Mouse (Mus musculus) heart, adult 18-20 months (tissue): ENCODE measurements around the gene Gm17545. TPM values are rescaled to one million over a fixed set of nuclear protein-coding genes. Genes with fewer than 3 reads are reported as not detected.
A peak's percentile ranks its signal among the peaks of the same experiment; 100 is the strongest.
"Not testable (repeated sequence)": the region's sequence is repeated elsewhere in the genome, so short reads cannot be mapped to it uniquely, and the experiment has no call there.

Experiments used
- DNase-seq, 2 experiments: peaks; one replicate each; pipeline ENCODE4 v3.0.0; 2021 to 2022; ENCODE audit warnings: mixed read lengths in 1 of 2
- long read RNA-seq, 2 experiments: library from polyadenylated mRNA; stranded (forward); transcript quantifications; one replicate each; pipeline ENCODE4 v2.0.0; 2021
- total RNA-seq, 2 experiments: library from RNA; stranded (reverse); gene quantifications; 2 replicates each; pipeline ENCODE4 v1.2.3; 2021

Gene Gm17545
- not detected for total RNA-seq
- long read RNA-seq, experiment 1, result 0 reads
- long read RNA-seq, experiment 2, result 0 reads

DNA sequence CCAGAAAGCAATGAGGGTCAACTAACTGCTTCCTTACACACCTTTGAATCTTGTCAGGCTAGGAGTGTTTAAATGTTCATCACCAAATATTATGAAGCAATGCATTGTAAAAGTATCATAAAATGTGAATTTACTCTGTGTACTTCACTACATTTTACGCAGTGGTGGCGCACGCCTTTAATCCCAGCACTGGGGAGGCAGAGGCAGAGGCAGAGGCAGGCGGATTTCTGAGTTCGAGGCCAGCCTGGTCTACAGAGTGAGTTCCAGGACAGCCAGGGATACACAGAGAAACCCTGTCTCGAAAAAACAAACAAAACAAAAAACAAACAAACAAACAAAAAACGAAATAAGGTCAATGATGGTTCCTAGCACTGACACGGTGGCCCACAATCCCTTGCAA, at the start of gene Gm17545:
Gene Gm17545 (plus strand): TSS at position 301 of the 400 bp plus-strand sequence.
- not testable (repeated sequence) for DNase-seq

DNA sequence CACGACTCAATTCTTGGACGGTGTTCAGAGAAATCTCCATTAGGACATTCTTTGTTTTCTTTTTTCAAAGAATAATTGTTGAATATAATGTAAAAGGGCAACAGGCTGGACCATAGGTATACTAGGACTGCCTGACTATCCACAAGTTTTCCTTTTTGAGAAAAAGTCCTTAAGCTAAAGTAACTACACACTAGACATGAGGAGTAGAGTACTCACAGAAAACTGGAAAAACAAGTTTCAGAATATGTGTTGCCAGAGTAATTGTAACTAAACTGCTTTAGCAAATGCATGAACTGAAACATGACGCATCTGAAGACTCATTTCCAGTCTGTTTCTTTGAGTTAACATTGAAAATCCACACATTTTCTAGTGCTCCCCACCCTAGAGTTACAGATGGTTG, 48.7 kb upstream of the Gm17545 start:
- no peak for DNase-seq

DNA sequence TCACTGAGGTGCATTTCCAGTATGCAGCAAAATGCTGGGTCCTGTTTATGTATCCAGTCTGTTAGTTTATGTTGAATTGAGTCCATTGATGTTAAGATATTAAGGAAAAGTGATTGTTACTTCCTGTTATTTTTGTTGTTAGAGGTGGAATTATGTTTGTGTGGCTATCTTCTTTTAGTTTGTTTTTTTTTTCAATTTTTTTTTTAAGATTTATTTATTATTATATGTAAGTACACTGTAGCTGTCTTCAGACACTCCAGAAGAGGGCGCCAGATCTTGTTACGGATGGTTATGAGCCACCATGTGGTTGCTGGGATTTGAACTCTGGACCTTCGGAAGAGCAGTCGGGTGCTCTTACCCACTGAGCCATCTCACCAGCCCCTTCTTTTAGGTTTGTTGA, 46.5 kb upstream of the Gm17545 start:
- DNase-seq, result not testable (repeated sequence)

DNA sequence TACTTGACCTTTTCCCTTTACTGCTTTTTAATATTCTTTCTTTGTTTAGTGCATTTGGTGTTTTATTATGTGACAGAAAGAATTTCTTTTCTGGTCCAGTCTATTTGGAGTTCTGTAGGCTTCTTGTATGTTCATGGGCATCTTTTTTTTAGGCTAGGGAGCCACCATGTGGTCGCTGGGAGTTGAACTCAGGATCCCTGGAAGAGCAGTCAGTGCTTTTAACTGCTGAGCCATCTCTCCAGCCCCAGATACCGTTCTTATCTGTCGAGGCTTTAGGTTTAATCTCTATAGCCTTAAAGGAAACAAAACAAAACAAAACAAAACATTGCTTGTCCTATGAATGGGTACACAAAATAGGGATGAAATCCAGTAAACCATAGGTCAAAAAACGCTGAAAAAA, 45.7 kb upstream of the Gm17545 start:
- DNase-seq, result peak in 1 of 2 experiments; percentile 16

DNA sequence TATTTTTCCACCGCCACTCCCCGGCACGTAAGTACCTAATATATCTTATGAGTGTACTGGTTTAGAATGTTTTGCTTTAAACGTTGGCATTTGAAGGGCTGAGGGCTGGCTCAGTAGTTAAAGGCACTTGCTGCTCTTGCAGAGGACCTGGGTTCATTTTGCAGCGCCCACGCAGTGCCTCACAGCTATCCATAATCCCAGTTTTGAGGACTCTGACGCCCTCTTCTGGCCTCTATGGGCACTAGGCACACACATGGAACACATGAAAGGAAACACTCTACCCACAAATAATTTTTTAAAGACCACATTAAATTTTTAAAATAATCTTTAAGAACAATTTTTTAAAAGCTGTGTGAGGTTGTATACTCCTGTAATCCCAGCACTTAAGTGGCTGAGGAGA, 44.6 kb upstream of the Gm17545 start:
- DNase-seq, result no peak

DNA sequence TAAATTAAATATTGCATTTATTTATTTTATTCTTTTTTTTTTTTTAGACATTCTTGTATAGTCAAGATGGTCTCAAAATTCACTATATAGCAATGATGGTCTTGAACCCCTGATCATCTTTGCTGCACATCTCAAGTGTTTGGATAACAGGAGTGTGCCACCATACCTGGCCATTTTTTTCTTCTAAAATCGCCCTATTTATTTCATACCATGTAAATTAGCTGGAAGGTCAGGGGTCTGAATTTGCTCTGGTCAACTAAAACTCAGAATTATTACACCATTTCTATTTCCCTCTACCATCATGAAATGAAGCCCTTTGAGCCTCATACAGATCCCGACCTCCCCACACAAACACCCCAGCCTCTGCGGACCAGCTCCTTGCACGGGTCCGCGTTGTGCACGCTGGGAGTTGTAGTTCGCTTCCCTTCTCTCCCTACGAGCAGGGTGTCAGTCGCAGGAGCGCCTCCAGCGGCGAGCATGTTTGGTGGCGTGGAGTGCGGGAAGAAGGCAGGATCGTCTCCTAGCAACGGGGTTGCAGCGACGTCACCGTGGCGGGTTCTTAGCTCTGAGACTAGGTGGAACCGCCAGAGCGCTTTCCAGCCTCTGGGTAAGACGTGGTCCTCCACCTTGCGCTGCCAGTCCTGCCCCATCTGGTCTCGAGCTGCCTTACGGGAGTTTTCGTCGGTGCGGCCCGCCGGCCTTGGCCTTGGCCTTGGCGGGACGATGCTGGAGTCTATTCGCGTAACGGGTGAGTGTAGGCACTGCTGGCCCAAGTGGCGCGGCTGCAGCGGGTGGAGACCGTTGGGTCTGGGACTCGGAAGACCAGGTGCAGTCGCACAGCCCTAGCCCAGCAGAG, 42.9 kb upstream of the Gm17545 start, which contains the start of gene 9530077C05Rik:
Gene 9530077C05Rik (plus strand): TSS at position 512 of the 856 bp plus-strand sequence.
- DNase-seq, result peak; percentile 97 to 98

DNA sequence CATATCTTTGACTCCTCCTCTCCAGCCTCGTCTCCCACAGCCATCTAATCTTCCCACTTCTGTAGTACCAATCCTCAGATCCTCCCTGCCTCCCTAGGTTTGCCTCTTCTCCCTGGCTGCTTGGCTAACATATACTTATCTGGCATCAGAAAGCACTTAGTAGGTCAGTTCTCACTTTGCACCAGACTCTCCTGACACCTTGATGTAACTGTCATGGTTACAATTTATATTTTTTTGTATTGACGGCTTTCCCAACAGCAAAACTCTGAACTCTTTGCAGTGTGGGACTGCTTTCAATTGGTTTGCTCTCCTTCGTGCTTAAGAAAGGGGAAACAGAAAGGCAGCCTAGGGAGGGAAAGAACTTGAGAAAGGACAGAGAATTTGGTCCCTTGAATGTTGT, 37.9 kb upstream of the Gm17545 start:
- DNase-seq, result no peak

DNA sequence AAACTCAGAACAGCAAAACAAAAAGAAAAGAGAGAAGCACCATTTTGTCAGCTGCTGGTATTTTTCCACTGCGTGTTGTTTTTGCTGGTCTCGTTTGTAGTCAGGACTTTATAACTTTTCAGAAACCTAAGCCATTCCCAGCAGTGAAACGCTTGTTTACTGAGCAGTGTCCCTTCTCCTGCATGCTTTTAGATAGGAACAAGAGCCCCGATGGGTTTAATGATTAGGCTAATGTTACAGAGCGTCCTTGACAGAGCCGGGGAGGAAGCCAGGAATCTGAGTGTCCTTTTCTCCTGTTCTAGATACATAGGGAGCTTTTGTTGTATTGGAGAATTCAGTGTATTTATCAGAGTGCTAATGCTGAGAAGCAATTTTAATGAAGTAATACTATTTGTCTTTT, 36.5 kb upstream of the Gm17545 start:
- DNase-seq, result no peak

DNA sequence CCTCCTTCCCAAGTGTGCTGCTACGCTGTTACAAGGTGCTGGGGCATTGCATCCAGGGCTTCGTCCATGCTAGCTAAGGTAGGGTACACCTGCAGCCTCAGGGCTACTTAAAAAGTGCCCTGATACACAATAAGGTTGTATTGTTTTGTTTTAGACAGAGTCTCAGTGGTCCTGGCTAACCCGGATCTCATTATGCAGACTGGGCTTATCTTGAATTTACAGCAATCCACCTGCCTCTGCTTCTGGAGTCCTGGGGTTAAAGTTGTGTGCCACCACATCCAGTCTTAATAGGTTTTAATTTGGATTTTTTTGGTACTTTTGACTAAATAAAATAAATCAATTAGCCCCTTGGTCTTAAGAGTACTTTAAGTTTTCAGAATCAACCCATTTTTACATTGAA, 34.2 kb upstream of the Gm17545 start:
- DNase-seq, result no peak

DNA sequence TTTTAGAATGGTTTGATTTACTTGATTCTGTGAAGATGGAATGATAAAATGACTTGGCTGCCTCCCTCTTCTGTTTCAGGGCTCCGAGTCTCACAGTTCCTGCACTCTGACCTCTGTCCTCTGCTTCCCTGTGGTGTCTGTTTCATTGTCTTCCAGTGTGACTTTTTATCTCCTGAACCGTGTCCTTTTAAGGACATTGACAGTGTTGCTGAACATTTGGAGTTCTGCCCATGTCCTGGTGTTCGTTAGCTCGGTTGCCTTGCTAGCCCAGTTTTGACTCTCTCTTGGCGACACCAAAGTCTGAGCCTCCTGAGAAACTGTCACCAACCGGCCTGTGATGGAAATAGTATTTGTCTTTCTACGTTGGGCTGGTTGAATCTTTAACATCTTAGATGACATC, 33.6 kb upstream of the Gm17545 start:
- peak; percentile 9 to 40 for DNase-seq

DNA sequence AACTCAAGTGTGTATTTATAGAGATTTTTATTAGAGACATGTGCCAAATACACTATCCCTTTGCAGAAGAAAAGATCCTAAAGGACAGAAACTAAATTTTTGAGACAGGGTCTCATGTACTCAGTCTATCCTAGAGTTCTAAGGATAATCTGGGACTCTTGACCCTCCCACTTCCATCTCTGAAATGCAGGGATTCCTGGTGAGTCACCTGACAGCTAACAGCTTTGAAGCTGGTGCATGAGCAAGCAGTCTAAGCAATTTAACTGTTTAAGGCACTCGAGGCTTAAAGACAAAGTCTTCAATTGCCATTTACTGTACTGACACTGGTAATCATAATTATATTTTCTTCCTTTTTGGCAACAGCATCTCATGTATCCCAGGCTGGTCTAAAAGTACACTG, 31.5 kb upstream of the Gm17545 start:
- DNase-seq, result no peak

DNA sequence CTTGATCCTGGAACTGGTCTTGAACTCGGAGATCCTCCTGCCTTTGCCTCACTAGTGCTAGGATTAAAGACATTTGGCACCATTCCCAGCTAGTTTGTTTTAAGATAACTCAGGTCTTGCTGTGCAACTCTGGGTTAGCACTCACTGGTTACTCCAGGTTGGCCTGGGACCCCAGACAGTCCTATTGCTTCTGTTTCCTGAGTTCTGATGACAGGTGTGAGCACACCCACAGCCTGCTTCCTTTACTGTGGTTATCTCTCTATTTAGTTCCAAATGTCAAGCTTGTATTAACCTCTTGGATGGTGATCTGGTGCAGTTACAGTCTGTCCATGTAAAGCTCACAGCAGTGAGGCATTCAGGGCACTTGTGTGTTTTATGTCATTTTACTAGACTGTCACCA, 30.6 kb upstream of the Gm17545 start:
- DNase-seq, result no peak

DNA sequence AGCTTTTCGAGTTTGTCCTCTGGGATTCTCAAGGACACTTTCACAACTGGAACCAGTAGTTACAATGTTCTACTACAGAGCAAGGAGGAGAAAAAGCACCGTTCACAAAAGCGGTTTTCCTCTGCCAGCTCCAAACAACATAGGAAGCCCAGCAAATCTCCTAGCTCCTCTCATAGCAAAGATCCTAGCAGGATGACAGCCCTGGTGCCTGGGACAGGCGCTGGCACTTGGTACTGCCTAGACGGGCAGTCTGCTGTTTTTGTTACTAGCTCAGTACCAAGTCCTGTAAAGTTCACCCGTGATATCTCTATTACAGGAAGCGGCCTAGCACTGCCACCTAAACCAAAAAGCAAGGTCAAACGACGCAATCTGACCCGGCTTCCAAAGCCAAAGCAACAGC, 29.9 kb upstream of the Gm17545 start:
- DNase-seq, result no peak

DNA sequence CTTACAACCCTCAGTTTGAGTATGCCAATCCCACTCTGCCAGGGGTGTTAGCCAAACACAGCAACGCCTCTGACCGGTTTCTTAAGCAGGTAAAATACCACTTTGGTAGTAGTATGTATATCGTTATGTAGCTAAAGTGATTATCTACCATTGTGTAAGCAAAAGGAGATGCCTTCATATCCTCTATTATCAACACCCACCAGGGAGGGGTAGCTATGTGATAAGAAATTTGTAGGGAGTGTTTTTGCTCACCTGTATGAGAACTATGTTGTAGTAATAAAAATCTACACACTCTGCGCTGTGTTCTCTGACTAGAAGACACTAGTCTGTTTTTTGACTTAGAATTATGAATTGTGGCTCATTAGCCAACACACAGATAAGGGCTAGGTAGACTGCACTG, 29.4 kb upstream of the Gm17545 start:
- no peak for DNase-seq

DNA sequence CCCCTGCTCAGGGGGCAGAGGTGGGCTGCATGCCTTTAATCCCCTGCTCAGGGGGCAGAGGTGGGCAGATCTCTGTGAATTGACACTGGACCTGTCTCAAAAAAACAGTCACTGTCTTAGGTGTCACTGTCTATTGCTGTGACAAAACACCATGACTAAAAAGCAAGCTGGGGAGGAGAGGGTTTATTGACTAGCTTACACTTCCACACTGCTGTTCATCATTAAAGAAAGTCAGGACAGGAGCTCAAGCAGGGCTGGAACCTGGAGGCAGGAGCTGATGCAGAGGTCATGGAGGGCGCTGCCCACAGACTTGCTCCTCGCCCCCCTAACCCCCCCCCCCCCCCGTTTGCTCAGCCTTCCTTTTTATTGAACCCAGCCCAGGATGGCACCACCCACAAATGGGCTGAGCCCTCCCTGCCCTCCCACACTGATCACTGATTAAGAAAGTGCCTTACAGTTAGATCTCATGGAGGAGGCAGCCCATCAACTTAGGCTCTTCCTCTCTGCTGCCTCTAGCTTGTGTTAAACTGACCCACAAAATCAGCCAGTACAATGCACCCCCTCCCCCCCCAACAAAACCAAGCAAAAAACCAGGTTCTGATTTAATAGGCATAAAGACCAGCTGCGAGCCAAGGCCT, 25.9 kb upstream of the Gm17545 start:
- DNase-seq, result no peak

DNA sequence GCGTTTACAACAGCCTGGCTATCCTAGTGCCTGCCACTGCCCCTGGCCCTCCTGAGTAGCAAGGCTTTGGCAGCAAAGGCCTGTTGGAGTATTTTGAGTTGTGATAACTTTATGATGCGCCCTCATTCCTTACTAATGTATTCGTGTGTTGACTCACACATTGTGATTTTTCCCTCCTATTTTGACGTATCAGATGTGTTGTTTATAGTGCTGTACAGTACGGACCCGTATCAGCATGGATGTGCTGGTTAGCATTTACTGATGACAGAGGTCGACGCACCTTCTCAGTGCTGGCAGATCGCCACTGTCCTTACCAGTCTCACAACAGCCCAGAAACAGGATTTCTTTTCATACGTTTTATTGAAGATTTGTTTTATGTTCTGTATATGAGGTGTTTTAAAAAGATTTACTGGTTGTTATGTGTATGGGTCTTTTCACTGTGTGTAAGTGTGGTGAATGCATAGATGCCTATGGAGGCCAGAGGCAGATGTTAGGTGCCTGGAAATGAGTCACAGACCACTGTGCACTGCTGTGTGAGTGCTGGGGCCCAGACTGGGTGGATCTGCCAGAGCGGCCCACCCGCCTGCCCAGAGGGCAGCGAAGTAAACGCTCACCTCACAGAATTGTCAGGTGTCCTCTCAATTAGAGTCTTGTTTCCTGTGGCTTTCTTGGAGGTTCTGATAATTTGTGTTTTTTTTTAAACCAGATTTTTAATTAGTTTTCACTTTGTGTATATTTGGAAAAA, 25.3 kb upstream of the Gm17545 start:
- no peak for DNase-seq

DNA sequence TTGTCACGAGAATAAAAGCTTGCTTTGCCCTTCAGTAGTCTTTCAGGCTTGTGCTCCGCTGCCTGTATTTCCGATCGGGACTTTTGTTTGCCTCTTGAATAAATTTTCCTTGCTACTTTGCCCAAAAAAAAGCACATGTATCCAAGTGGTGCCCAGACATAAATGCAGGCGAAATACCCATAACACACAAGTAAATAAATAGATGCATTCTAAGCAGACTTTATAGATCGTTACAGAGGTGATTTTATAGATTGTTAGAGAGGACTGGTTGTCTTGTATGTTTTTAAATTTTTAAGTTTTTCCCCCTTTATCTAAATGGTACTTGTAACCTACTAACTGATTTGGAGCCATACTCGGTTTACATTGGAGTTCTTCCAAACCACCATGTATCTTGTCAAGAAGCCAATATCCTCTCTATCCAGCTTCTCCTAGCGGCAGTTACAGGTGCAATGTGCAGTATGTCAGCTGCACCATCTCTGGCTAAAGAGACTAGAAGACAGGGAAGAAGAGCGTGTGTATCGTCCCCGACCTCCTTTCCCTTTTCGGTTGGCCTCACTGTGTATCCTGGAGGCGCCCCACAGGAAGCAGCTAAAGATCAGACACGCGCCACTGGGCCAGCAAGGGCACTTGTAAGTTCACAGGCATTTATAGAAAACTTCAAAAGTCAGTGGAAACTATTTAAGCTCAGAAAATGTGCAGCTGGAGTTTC, 24.4 kb upstream of the Gm17545 start:
- DNase-seq, result peak; percentile 4 to 22

DNA sequence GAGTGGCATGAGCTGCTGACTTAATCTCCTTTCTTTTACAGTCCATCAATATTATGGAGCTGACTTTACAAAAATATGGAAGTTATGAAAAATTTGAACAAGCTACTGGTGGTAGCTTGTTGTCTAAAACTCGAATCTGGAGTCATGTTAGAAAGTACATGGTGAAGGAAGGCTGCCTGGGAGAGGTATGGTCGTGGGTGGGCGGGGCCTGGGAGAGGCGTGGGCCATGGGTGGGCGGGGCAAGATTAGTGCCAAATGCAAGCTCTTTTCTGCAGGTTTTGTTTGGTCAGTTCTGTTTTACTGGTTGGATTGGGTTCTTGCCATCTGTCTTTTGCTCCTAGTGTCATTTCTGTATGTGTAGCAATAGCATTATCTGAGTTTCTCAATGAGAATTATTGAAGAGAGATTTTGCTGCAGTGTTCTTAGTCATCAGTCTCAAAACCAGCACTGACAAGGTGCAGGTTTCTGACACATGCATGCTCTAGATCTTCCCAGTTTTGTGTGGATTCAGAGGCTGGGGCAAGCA, 23.7 kb upstream of the Gm17545 start:
- DNase-seq, result no peak

DNA sequence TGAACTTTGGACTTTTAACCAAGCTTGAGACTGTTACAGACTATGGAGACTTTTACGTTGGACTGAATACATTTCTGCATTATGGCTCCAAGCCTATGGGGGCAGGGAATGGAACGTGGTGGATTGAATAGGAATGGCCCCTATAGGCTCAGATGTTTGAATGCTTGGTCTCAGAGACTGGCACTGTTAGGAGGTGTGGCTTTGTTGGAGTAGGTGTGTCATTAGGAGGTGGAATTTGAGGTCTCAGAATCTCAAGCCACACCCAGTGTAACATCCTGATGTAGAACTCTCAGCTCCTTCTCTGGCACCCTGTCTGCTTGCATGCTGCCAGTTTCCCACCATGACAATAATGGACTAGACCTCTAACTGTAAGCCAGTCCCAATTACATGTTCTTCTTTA, 20.9 kb upstream of the Gm17545 start:
- DNase-seq, result no peak

DNA sequence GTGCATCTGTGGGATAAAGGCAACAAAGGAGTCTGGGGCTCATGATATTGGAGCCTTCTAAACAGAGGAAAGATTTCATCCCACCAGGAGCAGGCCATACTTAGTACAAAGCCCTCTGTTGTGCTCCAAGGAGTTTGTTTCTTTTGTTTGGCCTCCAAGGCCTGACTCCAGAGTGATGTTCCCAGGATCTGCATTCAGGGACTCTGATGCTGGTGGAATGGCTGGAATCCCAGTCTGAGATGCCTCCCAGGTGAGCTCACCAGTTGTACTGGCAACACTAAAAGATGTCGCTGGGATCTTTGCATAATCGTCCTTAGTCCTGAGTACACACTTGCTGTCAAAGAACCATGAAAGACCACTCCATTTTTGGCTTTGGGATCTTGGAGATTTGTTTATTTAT, 20.0 kb upstream of the Gm17545 start:
- no peak for DNase-seq

DNA sequence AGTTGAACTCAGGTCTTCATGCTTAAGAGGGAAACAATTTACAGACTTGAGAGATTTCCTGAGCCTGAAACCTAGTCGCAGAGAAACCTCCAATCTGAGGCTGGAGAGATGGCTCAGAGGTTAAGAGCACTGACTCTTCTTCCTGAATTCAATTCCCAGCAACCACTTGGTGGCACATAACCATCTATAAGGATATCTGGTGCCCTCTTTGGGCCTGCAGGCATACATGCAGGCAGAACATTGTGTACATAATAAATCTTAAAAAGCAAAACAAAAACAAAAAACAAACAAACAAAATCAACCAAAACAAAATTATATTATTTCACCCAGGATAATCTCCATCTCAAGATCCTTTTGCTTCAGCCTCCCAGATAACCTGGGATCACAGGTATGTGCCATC, 15.3 kb upstream of the Gm17545 start:
- no peak for DNase-seq

DNA sequence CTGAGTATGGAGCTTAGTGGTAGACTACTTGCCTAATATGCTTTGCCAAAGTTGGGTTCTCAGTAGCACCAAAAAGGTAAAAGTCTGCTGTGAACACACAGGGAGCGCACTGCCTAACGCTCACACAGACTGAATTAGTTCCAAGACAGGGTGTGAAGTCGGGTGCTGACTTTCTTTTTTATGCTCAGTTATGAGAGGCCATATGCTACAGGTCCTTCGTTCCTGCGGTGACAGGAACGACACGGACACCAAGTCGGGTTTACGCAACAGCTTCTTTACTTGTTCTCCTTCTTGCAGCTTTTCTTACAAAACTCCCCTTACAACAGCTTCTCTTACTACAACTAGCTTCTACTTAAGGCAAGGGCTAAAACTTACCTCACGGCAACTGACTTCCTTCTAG, 10.9 kb upstream of the Gm17545 start:
- no peak for DNase-seq
